Mouse (Mus musculus) brain, embryonic 14.5 days (tissue): ENCODE measurements at regions not wholly inside any gene's neighbourhood (a gene's known extent, or its start where the extent isn't known, plus 50 kb on each side); places are given as distances from the start of the nearest gene placed in this dataset.

Source experiments
- DNase-seq: peaks from one replicate; pipeline ENCODE4 v3.0.0-alpha.2; 2011; ENCODE audit warnings: low read depth
- CTCF ChIP-seq: fragments of 200-500 bp; IDR thresholded peaks from 2 replicates; pipeline ENCODE4 v1.5.1; 2012; ENCODE audit warnings: inconsistent platforms, mild to moderate bottlenecking, moderate library complexity, borderline replicate concordance; ENCODE audit not compliant: insufficient read depth, insufficient read length; ENCODE audit errors: extremely low read depth
- POLR2A ChIP-seq: fragments of 200-500 bp; IDR thresholded peaks from 2 replicates; pipeline ENCODE4 v1.6.1; 2012; ENCODE audit warnings: mild to moderate bottlenecking, inconsistent platforms, borderline replicate concordance; ENCODE audit not compliant: poor library complexity, insufficient read depth, insufficient read length, severe bottlenecking; ENCODE audit errors: extremely low read depth

DNA sequence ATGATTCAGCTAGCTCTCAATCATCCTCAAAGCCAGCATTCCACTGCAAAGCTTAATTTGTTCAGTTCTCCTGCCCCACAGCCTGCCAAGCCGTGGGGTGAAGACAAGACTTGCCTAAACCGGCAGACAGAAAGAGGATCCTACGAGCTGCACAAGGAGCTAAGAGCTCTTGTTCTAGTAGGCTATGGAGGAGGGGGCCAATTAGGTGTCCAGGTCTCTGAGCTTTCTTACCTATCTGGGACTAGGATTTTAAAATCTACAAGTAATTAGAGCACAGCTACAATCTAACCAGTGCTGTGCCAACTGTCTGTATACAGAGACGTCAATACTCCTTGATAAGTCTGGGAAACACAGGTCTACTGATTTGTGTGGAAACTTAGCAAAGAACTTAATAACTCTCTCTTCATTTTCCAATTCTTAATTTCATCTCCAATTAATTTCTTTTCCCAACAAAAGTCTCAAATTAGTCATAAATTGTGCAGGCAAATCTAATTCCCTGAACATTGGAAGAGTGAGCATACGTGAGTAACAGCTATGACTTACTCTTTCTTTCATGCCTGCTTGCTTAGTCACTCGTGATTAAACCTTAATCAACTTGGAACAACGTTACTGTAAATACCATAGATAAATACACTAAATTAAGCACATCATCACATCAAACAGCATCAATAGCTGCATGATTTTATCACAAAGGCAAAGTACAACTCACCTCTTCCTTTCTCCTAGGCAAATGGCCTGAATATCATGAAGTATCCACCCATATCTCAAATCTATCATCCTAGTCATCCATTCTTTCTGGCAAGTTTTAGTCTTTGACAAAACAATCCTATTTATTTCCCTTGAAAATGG is 87.1 kb upstream of the Mtap start:
- TF ChIP-seq POLR2A (no peak), CTCF (no peak)
- no peak for DNase-seq

GRCm38 (mm10) chr4:89044516-89044915 is 92.4 kb upstream of the Mtap start:
- no peak for TF ChIP-seq CTCF
- no peak for TF ChIP-seq POLR2A
- DNase-seq, result no peak

DNA sequence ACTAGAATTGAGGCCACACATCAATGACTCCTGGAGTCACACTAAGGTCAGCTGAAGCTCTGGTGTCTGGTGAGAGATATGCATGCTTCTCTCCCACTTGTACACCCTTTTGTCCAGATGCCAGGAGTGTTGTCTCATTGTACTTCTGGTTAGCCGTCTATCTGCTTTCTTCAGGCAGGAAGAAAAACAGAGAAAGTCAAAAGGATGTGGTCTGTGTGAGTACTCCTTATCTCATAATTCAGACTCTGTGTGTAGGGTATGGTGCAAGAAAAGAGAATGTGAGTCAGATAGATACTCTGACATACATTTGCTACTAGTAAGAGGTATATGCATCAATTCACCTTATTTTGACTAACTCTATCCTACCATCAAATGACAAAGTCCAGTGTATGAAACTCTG is 92.9 kb upstream of the Mtap start:
- TF ChIP-seq CTCF (no peak), POLR2A (no peak)
- DNase-seq, result no peak

GRCm38 (mm10) chr4:89040856-89041255 is 96.1 kb upstream of the Mtap start:
- peak; percentile 24 for DNase-seq
- no peak for TF ChIP-seq POLR2A
- TF ChIP-seq CTCF, result no peak

DNA sequence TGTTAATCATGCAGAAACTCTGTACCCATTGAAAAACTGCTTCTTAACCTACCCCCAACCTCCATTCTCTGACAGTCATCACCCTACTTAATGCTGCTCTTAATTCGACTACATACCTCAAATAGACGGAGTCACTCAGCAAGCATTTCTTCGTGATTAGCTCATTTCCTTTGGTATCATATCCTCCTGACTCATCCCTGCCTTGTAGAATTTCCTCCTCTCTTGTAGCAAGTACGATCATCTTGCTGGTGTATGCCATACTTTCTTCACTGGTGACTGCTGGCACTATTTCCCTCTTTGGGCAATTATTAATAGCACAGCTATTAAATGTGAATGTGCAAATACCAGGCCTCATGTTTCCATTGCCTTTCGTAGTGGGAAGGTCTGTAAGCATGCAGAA is 98.0 kb upstream of the Mtap start:
- TF ChIP-seq CTCF, result no peak
- TF ChIP-seq POLR2A, result no peak
- no peak for DNase-seq

DNA sequence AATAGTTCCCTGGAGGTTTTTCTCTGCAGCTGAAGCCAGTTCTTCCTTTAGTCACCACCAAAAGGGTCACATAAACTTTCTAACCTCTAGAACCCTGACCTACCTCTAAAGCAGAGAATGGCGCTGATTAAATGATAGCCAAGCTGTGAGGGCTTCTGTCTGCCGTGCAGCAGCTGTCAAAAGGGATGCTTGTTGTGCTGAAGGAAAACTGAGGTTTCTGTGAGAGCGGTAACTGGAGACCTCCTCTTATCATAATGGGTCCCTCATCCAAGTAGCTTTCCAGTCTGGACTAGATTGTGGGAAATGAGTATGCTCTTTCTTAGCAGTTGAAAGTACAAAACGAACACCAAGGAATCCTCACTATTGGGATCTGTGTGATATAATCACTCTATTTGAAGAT is 98.8 kb upstream of the Mtap start:
- TF ChIP-seq CTCF (no peak), POLR2A (no peak)
- DNase-seq, result no peak

- DNase-seq, result no peak
- TF ChIP-seq CTCF, result no peak
- no peak for TF ChIP-seq POLR2A
These were observed 102.1 kb upstream of the Mtap start for GRCm38 (mm10) chr4:89034822-89035221.

DNA sequence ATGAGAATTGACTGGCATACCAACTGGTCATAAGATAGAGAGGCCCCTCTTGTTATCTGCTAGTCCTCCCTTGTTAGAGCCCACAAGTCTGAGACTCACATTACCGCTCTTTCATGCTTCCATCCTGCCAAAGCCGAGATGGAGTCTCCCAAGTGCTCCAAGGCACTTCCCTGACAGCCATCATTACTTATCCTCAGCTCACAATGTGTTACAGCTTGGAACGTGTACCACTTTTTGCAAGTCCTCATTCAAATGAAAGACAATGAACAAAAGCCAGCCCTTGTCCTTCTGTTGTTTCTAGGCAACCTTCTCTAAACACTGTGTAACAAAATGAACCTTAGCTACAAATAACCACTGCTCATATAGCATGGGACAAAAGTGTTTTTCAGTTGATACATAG is 102.6 kb upstream of the Mtap start:
- TF ChIP-seq POLR2A (no peak), CTCF (no peak)
- DNase-seq, result peak; percentile 8

- peak; percentile 9 for DNase-seq
- TF ChIP-seq POLR2A, result no peak
These were observed 124.1 kb upstream of the Mtap start for GRCm38 (mm10) chr4:89012681-89013353.

DNA sequence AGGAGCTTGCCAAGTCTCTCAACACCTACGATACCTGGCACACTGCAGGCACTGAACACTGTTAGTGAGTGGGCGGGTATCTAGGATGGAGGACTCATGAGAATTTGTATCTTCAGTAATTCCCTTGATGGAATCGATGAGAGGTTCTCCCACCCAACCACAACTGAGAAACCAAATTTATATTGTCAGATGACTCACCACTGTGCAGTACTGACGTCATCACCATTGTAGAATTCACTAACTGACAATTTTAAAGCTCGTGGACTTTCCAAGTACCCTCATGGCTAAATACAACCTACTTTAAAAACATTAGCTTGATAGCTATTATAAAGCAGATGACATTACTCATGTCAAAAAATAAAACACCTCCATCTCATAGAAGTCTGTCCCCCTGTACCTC is 128.4 kb upstream of the Mtap start:
- TF ChIP-seq CTCF (no peak), POLR2A (no peak)
- DNase-seq, result no peak

DNA sequence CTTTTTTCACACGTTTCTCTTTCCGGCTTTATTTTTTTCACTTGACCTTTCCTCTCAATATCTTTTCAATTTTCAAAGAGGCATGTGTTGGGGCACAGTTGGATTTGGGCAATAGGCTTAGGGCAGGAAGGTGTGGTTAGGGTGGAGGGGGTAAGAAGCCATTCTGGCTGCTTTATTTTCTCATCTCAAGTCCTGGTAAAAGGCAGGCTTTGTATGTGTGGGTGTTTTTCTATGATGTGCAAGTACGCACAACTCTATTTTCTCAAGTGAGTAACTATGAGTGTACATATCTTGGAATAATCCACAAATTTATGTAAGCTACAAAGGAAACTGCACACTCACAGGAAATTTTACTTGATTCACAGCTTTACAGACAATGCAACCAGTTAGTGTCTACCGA is 121.5 kb upstream of the Ifne start:
- TF ChIP-seq CTCF, result no peak
- TF ChIP-seq POLR2A, result no peak
- DNase-seq, result no peak

DNA sequence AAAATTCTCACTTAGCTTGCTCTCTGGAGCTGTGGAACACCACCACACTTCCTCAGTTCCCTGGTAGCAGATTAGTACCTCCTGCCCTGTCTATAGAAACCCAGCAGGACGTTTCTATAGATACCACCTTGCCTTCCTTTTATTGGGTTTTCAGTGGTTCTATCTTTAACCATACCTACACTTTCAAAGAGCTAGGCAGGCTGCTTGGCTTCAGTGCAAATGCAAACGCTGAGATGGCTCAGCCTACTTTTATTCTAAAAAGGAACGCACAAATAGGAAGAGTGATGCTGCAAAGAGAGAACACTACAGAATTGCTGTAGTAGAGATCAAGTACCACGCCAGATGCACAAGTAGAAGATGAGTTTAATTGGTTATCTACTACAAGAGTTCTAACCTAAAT is 120.9 kb upstream of the Ifne start:
- TF ChIP-seq POLR2A (no peak), CTCF (no peak)
- no peak for DNase-seq
